Mouse (Mus musculus): ENCODE results near the gene Piga.

- TF ChIP-seq CTCF (IDR thresholded peaks at IDR 0.05; ENCODE audit: extremely low read depth, insufficient read depth, low read length) = no peak
- no peak for TF ChIP-seq POLR2A (IDR thresholded peaks at IDR 0.05; ENCODE audit: extremely low read depth, insufficient read depth, low read length)
Measured at GRCm38 (mm10) chrX:164432682-164433081, 13.1 kb downstream of the Piga start.

Measured in cortical plate, adult 2 months (tissue).